Mouse (Mus musculus): Measurements from ENCODE around the gene Slc6a8. TPM values are rescaled to one million over a fixed set of nuclear protein-coding genes. Genes with fewer than 3 reads are reported as not detected.
A peak's percentile ranks its signal among the peaks of the same experiment; 100 is the strongest.

Slc6a8 gene
- total and polyA plus RNA-seq, 3 experiments: 0.70 to 4.2 (median 2.2) TPM

GRCm38 (mm10) chrX:73672031-73672431, 919 bp upstream of the Slc6a8 start:
- no peak overlapping the region for H3K9ac ChIP-seq (ENCODE audit: insufficient read depth, low read depth)
- TF ChIP-seq ZKSCAN1 (IDR thresholded peaks at IDR 0.05; ENCODE audit: borderline replicate concordance, low read depth, low read length) (no peak), RAD21 (IDR thresholded peaks at IDR 0.05; ENCODE audit: low read depth, low read length) (peak; percentile 71), TBP (conservative IDR thresholded peaks at IDR 0.05; ENCODE audit: low read depth, low read length) (no peak), CTCF (conservative IDR thresholded peaks at IDR 0.05 in 1 of 2, IDR thresholded peaks at IDR 0.05 in 1 of 2; ENCODE audit: low read depth in 2 of 2, low read length in 2 of 2) (peak in 1 of 2 experiments; percentile 75; a peak in 3 of 4 replicates), SMC3 (IDR thresholded peaks at IDR 0.05; ENCODE audit: low read depth, low read length) (peak; percentile 72), NRF1 (IDR thresholded peaks at IDR 0.05; ENCODE audit: low read depth, low read length) (no peak), MAFK (IDR thresholded peaks at IDR 0.05; ENCODE audit: insufficient replicate concordance, low read length) (no peak), ZMIZ1 (IDR thresholded peaks at IDR 0.05; ENCODE audit: low read depth, low read length) (no peak), CHD2 (IDR thresholded peaks at IDR 0.05; ENCODE audit: low read length) (peak; percentile 44; the same call in 1 of the 2 replicates), CHD1 (IDR thresholded peaks at IDR 0.05; ENCODE audit: low read depth, low read length) (no peak), USF2 (conservative IDR thresholded peaks at IDR 0.05; ENCODE audit: low read depth, low read length) (no peak), MEF2A (IDR thresholded peaks at IDR 0.05; ENCODE audit: borderline replicate concordance, low read depth, low read length) (no peak), MYC (IDR thresholded peaks at IDR 0.05; ENCODE audit: low read depth, low read length) (no peak), MAZ (IDR thresholded peaks at IDR 0.05; ENCODE audit: low read depth, low read length) (no peak), E2F4 (IDR thresholded peaks at IDR 0.05; ENCODE audit: insufficient replicate concordance, low read depth, low read length) (no peak), JUND (conservative IDR thresholded peaks at IDR 0.05; ENCODE audit: low read depth, low read length) (no peak), POLR2A (IDR thresholded peaks at IDR 0.05; ENCODE audit: low read depth, low read length) (no peak), GABPA (IDR thresholded peaks at IDR 0.05; ENCODE audit: insufficient replicate concordance, low read depth, low read length) (no peak), MXI1 (IDR thresholded peaks at IDR 0.05; ENCODE audit: low read depth, low read length) (no peak)
- H3K4me1 ChIP-seq (ENCODE audit: control insufficient read depth in 1 of 2, insufficient read depth in 2 of 2): peaks cover 3 to 4% of the 10 kb centered on the region in 2 experiments; a peak in 3 of 4 replicates
- H3K4me3 ChIP-seq (replicated peaks in 1 of 3; ENCODE audit: low read depth in 2 of 3, low read length in 2 of 3, poor library complexity in 1 of 3): no peak overlapping the region
- peak; percentile 45 for DNase-seq (ENCODE audit: extremely low read depth)
- H3K4me2 ChIP-seq (ENCODE audit: insufficient read depth, low read depth, poor library complexity, severe bottlenecking): no peak overlapping the region
- H3K36me3 ChIP-seq (replicated peaks in 1 of 2; ENCODE audit: control insufficient read depth in 1 of 2, insufficient read depth in 1 of 2, low read length in 1 of 2): no peaks in the 10 kb centered on the region
- no peaks in the 10 kb centered on the region for H3K9me3 ChIP-seq (replicated peaks; ENCODE audit: low read length)
- H3K27ac ChIP-seq (ENCODE audit: insufficient read depth, low read depth): no peak overlapping the region
- H3K27me3 ChIP-seq (replicated peaks): no peaks in the 10 kb centered on the region
- dilution Hi-C loops (cut with MboI; ENCODE audit: extremely low pct_ligation_motif_present, extremely low pct_unique_long_range_greater_than_20kb, low sequenced_read_pairs): no loop called here
- no peaks in the 10 kb centered on the region for H3K79me2 ChIP-seq (replicated peaks; ENCODE audit: control insufficient read depth, extremely low read depth, insufficient read depth, poor library complexity, severe bottlenecking)
- in situ Hi-C loops (cut with MboI; ENCODE audit: low pct_ligation_motif_present, low pct_unique_long_range_greater_than_20kb, low sequenced_read_pairs): loop anchor here (25.0 kb wide), 1 partner anchor 660 kb away; no protein-coding TSS in a partner anchor

DNA sequence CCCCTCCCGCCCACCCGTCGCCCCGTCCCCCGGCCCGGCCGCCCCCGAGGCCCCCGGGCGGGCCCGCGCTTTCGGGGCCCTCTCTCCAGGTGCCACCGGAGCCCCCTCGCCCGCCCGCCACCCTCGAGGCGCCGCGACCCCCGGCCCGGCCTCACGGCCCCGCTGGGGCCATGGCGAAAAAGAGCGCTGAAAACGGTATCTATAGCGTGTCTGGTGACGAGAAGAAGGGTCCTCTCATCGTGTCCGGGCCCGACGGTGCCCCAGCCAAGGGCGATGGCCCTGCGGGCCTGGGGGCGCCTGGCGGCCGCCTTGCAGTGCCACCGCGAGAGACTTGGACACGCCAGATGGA, 643 bp downstream of the Slc6a8 start:
- in situ Hi-C loops (cut with MboI; ENCODE audit: low pct_ligation_motif_present, low pct_unique_long_range_greater_than_20kb, low sequenced_read_pairs) (loop anchor here (25.0 kb wide), 1 partner anchor 661 kb away; no protein-coding TSS in a partner anchor), dilution Hi-C loops (cut with MboI; ENCODE audit: extremely low pct_ligation_motif_present, extremely low pct_unique_long_range_greater_than_20kb, low sequenced_read_pairs) (no loop called here)
- H3K4me2 ChIP-seq (ENCODE audit: insufficient read depth, low read depth, poor library complexity, severe bottlenecking): peak overlapping the region; percentile 64
- no peaks in the 10 kb centered on the region for H3K79me2 ChIP-seq (replicated peaks; ENCODE audit: control insufficient read depth, extremely low read depth, insufficient read depth, poor library complexity, severe bottlenecking)
- no peak overlapping the region for H3K4me3 ChIP-seq (replicated peaks in 1 of 3; ENCODE audit: low read depth in 2 of 3, low read length in 2 of 3, poor library complexity in 1 of 3)
- H3K4me1 ChIP-seq (ENCODE audit: control insufficient read depth in 1 of 2, insufficient read depth in 2 of 2): peaks cover 3 to 4% of the 10 kb centered on the region in 2 experiments; a peak in 3 of 4 replicates
- H3K9ac ChIP-seq (ENCODE audit: insufficient read depth, low read depth): peak overlapping the region; percentile 44
- TF ChIP-seq IRF4 (IDR thresholded peaks at IDR 0.05; ENCODE audit: low read depth, low read length) (no peak), POLR2AphosphoS2 (IDR thresholded peaks at IDR 0.05; ENCODE audit: low read depth, low read length) (no peak), EP300 (IDR thresholded peaks at IDR 0.05; ENCODE audit: low read length) (no peak), ZC3H11A (IDR thresholded peaks at IDR 0.05; ENCODE audit: low read depth, low read length) (no peak), RCOR1 (conservative IDR thresholded peaks at IDR 0.05; ENCODE audit: low read depth, low read length) (no peak), MAFK (IDR thresholded peaks at IDR 0.05; ENCODE audit: insufficient replicate concordance, low read length) (no peak), HCFC1 (IDR thresholded peaks at IDR 0.05; ENCODE audit: low read depth, low read length) (no peak), ETS1 (conservative IDR thresholded peaks at IDR 0.05; ENCODE audit: low read depth, low read length) (no peak), JUN (IDR thresholded peaks at IDR 0.05; ENCODE audit: insufficient read depth, low read depth, low read length) (no peak), ZNF384 (IDR thresholded peaks at IDR 0.05; ENCODE audit: low read depth, low read length) (no peak), NRF1 (IDR thresholded peaks at IDR 0.05; ENCODE audit: low read depth, low read length) (no peak), USF1 (IDR thresholded peaks at IDR 0.05; ENCODE audit: low read depth, low read length) (no peak), CHD1 (IDR thresholded peaks at IDR 0.05; ENCODE audit: low read depth, low read length) (no peak), MAZ (IDR thresholded peaks at IDR 0.05; ENCODE audit: low read depth, low read length) (no peak), MAX (IDR thresholded peaks at IDR 0.05; ENCODE audit: low read length) (no peak), CTCF (conservative IDR thresholded peaks at IDR 0.05 in 1 of 2, IDR thresholded peaks at IDR 0.05 in 1 of 2; ENCODE audit: low read depth in 2 of 2, low read length in 2 of 2) (no peak), NELFE (IDR thresholded peaks at IDR 0.05; ENCODE audit: low read depth, low read length) (no peak), KAT2A (IDR thresholded peaks at IDR 0.05; ENCODE audit: insufficient replicate concordance, low read length) (no peak), ZMIZ1 (IDR thresholded peaks at IDR 0.05; ENCODE audit: low read depth, low read length) (no peak)
- no peaks in the 10 kb centered on the region for H3K9me3 ChIP-seq (replicated peaks; ENCODE audit: low read length)
- peaks cover 0 to 3% of the 10 kb centered on the region in 2 experiments for H3K36me3 ChIP-seq (replicated peaks in 1 of 2; ENCODE audit: control insufficient read depth in 1 of 2, insufficient read depth in 1 of 2, low read length in 1 of 2)
- no peak overlapping the region for H3K27ac ChIP-seq (ENCODE audit: insufficient read depth, low read depth)
- no peaks in the 10 kb centered on the region for H3K27me3 ChIP-seq (replicated peaks)
- DNase-seq (ENCODE audit: extremely low read depth): no peak

All from CH12.LX (cell line).